30 mouse cellular contexts compared by ENCODE assay signal in the genomic region with DNA sequence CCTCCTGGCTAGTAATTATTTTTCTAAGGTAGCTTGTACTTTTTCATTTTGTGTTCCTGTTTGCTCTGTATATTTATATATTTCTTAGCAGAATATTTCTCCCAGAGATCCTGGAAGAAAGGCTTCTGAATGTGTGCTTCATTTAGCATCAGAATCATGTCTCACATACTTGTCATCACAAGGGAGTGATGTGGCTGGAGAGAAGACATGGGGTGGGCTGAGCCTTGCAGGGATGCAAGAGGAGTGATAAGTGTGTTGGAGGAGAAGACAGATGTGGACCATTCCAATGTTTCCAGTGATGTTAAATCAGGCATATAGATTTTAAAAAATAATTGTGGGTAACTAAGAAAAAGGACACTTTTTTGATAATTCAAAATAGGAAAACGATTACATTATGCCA. TPM values are rescaled to one million over a fixed set of nuclear protein-coding genes. Genes with fewer than 3 reads are reported as not detected.
"Had no signal": no experiment of that assay in that cellular context is flagged by ENCODE, and none has a peak within 500 bp of the region (broad histone marks: within the 10 kb centered on the region; RNA-seq: fewer than 3 reads in every experiment).

No protein-coding gene starts in this region.

- H3K36me3 ChIP-seq: embryonic facial prominence, embryonic 10.5 days; embryonic facial prominence, embryonic 12.5 days; embryonic facial prominence, embryonic 13.5 days; embryonic facial prominence, embryonic 15.5 days; forebrain, embryonic 10.5 days; forebrain, embryonic 12.5 days; forebrain, embryonic 15.5 days had no signal

- H3K4me2 ChIP-seq: embryonic facial prominence, embryonic 12.5 days; embryonic facial prominence, embryonic 13.5 days; embryonic facial prominence, embryonic 15.5 days; forebrain, embryonic 12.5 days; forebrain, embryonic 13.5 days; forebrain, embryonic 15.5 days had no signal

- H3K4me1 ChIP-seq: embryonic facial prominence, embryonic 10.5 days; embryonic facial prominence, embryonic 12.5 days; embryonic facial prominence, embryonic 13.5 days; embryonic facial prominence, embryonic 15.5 days; forebrain, embryonic 10.5 days; forebrain, embryonic 12.5 days; forebrain, embryonic 13.5 days; forebrain, embryonic 15.5 days had no signal

- H3K27me3 ChIP-seq: embryonic facial prominence, embryonic 12.5 days; embryonic facial prominence, embryonic 13.5 days; embryonic facial prominence, embryonic 15.5 days; forebrain, embryonic 12.5 days; forebrain, embryonic 13.5 days; forebrain, embryonic 15.5 days had no signal

- DNase-seq: cerebellum, adult 2 months; cerebellum, adult 8-10 months; cerebellum, adult 9-10 months; cerebellum, adult 9-11 months; cerebellum, postnatal 10 days; cerebellum, postnatal 14 days; cerebellum, postnatal 25 days; cerebellum, postnatal 36 days; embryo, embryonic 11 days; forebrain, postnatal 0 days; gastrocnemius, adult 2 months; gastrocnemius, postnatal 10 days; gastrocnemius, postnatal 14 days; gastrocnemius, postnatal 25 days; gastrocnemius, postnatal 36 days; heart, adult 11 months; heart, adult 2 months had no signal

- H3K9ac ChIP-seq: embryonic facial prominence, embryonic 12.5 days; embryonic facial prominence, embryonic 13.5 days; embryonic facial prominence, embryonic 15.5 days; forebrain, embryonic 12.5 days; forebrain, embryonic 13.5 days; forebrain, embryonic 15.5 days; forebrain, postnatal 0 days had no signal

- ATAC-seq: forebrain, embryonic 13.5 days; forebrain, embryonic 14.5 days; forebrain, embryonic 15.5 days; forebrain, embryonic 16.5 days; forebrain, postnatal 0 days had no signal

- H3K9me3 ChIP-seq: embryonic facial prominence, embryonic 10.5 days; embryonic facial prominence, embryonic 12.5 days; embryonic facial prominence, embryonic 13.5 days; embryonic facial prominence, embryonic 15.5 days; forebrain, embryonic 10.5 days; forebrain, embryonic 12.5 days; forebrain, embryonic 13.5 days; forebrain, embryonic 15.5 days had no signal

- H3K27ac ChIP-seq: embryonic facial prominence, embryonic 10.5 days; embryonic facial prominence, embryonic 12.5 days; embryonic facial prominence, embryonic 13.5 days; embryonic facial prominence, embryonic 15.5 days; forebrain, embryonic 10.5 days; forebrain, embryonic 12.5 days; forebrain, embryonic 13.5 days; forebrain, embryonic 15.5 days; gastrocnemius, adult 2 months; heart, adult 2 months had no signal

- H3K4me3 ChIP-seq: embryonic facial prominence, embryonic 10.5 days; embryonic facial prominence, embryonic 12.5 days; embryonic facial prominence, embryonic 13.5 days; embryonic facial prominence, embryonic 15.5 days; erythroblast, embryonic 14.5 days; forebrain, embryonic 10.5 days; forebrain, embryonic 12.5 days; forebrain, embryonic 13.5 days; forebrain, embryonic 15.5 days; gastrocnemius, adult 2 months; heart, adult 2 months had no signal

RNA-seq across cellular contexts. Expression of a gene that starts 30.6 kb away (rescaled TPM):
- total RNA-seq: common myeloid progenitor, adult 5-6 weeks; granulocyte monocyte progenitor cell, adult 5-6 weeks had no signal
- polyA plus RNA-seq: erythroblast, embryonic 14.5 days had no signal
